Comparison of ENCODE assay signal across 18 mouse cellular contexts in the genomic region with DNA sequence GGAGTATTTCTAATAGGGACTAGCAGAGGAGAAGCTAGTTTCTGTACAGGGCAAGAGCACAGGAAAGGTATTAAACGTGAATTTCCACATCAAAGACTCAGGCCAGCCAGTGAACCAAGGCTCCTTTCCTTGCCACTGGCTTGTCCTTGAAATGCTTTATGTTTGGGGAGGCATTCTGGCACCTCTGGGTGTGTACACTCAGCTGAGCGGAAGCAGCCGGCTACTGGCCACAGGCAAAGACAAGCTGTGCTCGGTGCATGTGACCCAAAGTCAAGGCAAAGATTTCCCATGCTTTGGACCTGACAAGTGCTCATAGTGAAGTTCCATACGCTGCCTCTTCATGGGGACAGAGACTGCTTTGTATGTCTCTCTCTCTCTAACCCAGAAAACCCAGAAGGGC.
"Had no signal": no experiment of that assay in that cellular context is flagged by ENCODE, and none has a peak within 500 bp of the region (broad histone marks: within the 10 kb centered on the region; RNA-seq: fewer than 3 reads in every experiment).

No protein-coding gene starts in this region.

- H3K27me3 ChIP-seq: lung, embryonic 15.5 days; megakaryocyte, embryonic 14.5 days; midbrain, embryonic 15.5 days; neural tube, embryonic 12.5 days had no signal

- H3K9ac ChIP-seq: liver, postnatal 0 days; lung, embryonic 15.5 days; midbrain, embryonic 13.5 days; midbrain, embryonic 15.5 days; neural tube, embryonic 12.5 days; stomach, embryonic 15.5 days had no signal

- H3K4me1 ChIP-seq: megakaryocyte, embryonic 14.5 days; midbrain, embryonic 13.5 days; neural tube, embryonic 12.5 days had no signal

- DNase-seq: liver, postnatal 0 days; lung, adult 2 months; lung, postnatal 14 days; lung, postnatal 36 days; right cerebral cortex, postnatal 14 days; thymus, adult 2 months; thymus, postnatal 25 days; thymus, postnatal 4 days had no signal

- H3K36me3 ChIP-seq: lung, embryonic 15.5 days; midbrain, embryonic 13.5 days; midbrain, embryonic 15.5 days; neural tube, embryonic 12.5 days; stomach, embryonic 15.5 days had no signal

- H3K4me2 ChIP-seq: lung, embryonic 15.5 days; midbrain, embryonic 11.5 days; midbrain, embryonic 13.5 days; midbrain, embryonic 15.5 days; neural tube, embryonic 12.5 days; stomach, embryonic 15.5 days had no signal

- H3K27ac ChIP-seq: lung, embryonic 15.5 days; macrophage; midbrain, embryonic 13.5 days; midbrain, embryonic 15.5 days; neural tube, embryonic 12.5 days; stomach, embryonic 15.5 days; stomach, postnatal 0 days had no signal

- ATAC-seq: liver, postnatal 0 days; lung, postnatal 0 days; midbrain, embryonic 13.5 days; midbrain, embryonic 15.5 days had no signal

- H3K9me3 ChIP-seq: lung, embryonic 15.5 days; midbrain, embryonic 13.5 days; midbrain, embryonic 15.5 days; neural tube, embryonic 12.5 days; stomach, embryonic 15.5 days had no signal

- H3K4me3 ChIP-seq: lung, embryonic 15.5 days; megakaryocyte, embryonic 14.5 days; midbrain, embryonic 13.5 days; midbrain, embryonic 15.5 days; neural tube, embryonic 12.5 days; stomach, embryonic 15.5 days had no signal
